Mouse (Mus musculus): ENCODE data around the gene Ggt1.

GRCm38 (mm10) chr10:75587781-75588180 lies 26.4 kb downstream of the Ggt1 start:
- TF ChIP-seq EP300 (IDR thresholded peaks at IDR 0.05; ENCODE audit: low read length), result no peak
- no peak for TF ChIP-seq CTCF (conservative IDR thresholded peaks at IDR 0.05 in 1 of 2, IDR thresholded peaks at IDR 0.05 in 1 of 2; ENCODE audit: low read depth in 2 of 2, low read length in 2 of 2)
- TF ChIP-seq TCF12 (IDR thresholded peaks at IDR 0.05; ENCODE audit: low read depth, low read length), result no peak
- TF ChIP-seq SIN3A (IDR thresholded peaks at IDR 0.05; ENCODE audit: low read length), result no peak
- TF ChIP-seq ELF1 (IDR thresholded peaks at IDR 0.05; ENCODE audit: low read depth, low read length), result no peak
- no peak for TF ChIP-seq UBTF (IDR thresholded peaks at IDR 0.05; ENCODE audit: low read depth, low read length)
- TF ChIP-seq MAFK (IDR thresholded peaks at IDR 0.05; ENCODE audit: insufficient replicate concordance, low read length), result no peak
